Mouse (Mus musculus) ES-Bruce4 (cell line): Measurements from ENCODE around the gene Atg4a-ps. TPM values are rescaled to one million over a fixed set of nuclear protein-coding genes. Genes with fewer than 3 reads are reported as not detected.

Source experiments
- H3K27ac ChIP-seq: 2 replicates; pipeline ENCODE4 v1.5.1; 2012; ENCODE audit warnings: low read length, inconsistent platforms; ENCODE audit not compliant: insufficient read depth
- H3K27me3 ChIP-seq: 2 replicates; pipeline ENCODE4 v1.6.1; 2012; ENCODE audit warnings: mild to moderate bottlenecking, low read length, inconsistent platforms; ENCODE audit not compliant: control insufficient read depth, poor library complexity, insufficient read depth, severe bottlenecking
- H3K36me3 ChIP-seq: 2 replicates; pipeline ENCODE4 v1.6.1; 2012; ENCODE audit warnings: inconsistent platforms, mild to moderate bottlenecking, low read length, moderate library complexity; ENCODE audit not compliant: control insufficient read depth, poor library complexity, insufficient read depth, severe bottlenecking
- H3K4me1 ChIP-seq: one replicate; pipeline ENCODE4 v1.8.1; 2011; ENCODE audit warnings: low read length; ENCODE audit not compliant: control insufficient read depth, insufficient read depth
- H3K4me3 ChIP-seq: 2 replicates; pipeline ENCODE4 v1.5.1; 2011; ENCODE audit warnings: low read depth, mild to moderate bottlenecking, low read length
- H3K9ac ChIP-seq: 2 replicates; pipeline ENCODE4 v1.6.1; 2012; ENCODE audit warnings: low read depth, mild to moderate bottlenecking, inconsistent platforms; ENCODE audit not compliant: poor library complexity, severe bottlenecking
- H3K9me3 ChIP-seq: replicated peaks from 2 replicates; pipeline ENCODE4 v1.6.1; 2012; ENCODE audit warnings: mild to moderate bottlenecking, low read length, inconsistent platforms; ENCODE audit not compliant: control insufficient read depth, poor library complexity, insufficient read depth, severe bottlenecking
- CTCF ChIP-seq: IDR thresholded peaks from one replicate; pipeline ENCODE4 v1.8.1; 2011; ENCODE audit warnings: low read depth, low read length
- EP300 ChIP-seq: IDR thresholded peaks from 2 replicates; pipeline ENCODE4 v1.6.1; 2011; ENCODE audit warnings: low read depth, low read length; ENCODE audit not compliant: insufficient read depth
- POLR2A ChIP-seq: IDR thresholded peaks from one replicate; pipeline ENCODE4 v1.8.1; 2011; ENCODE audit warnings: low read length; ENCODE audit not compliant: insufficient read depth
- polyA plus RNA-seq: library from polyadenylated mRNA; stranded (reverse); fragments of >200 nt; gene quantifications from 2 replicates; pipeline ENCODE4 v1.2.4, GENCODE M21; 2011; ENCODE audit warnings: low read depth; ENCODE audit not compliant: missing spikeins, insufficient read depth, insufficient read length

The Atg4a-ps gene
- polyA plus RNA-seq, 1 experiment: 1.2 TPM

DNA sequence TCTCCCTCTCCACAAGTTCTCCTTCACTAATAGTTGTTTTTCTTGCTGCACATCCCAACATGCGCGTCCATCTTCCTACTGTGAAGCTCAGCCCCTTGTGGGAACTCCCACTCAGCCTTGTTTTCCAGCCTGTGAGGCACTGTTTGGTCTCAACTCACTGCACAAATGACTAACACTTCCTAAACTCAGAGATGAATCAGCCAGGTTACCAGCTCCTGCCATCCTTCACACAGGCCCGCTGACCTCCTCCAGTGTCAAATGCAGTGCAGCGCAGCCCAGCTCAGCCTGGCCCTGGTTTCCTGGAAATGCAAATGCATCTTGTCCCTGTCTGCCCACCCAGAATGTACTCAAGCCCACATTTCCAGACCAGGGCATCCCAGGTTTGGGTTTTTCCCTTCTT lies 36.6 kb upstream of the Atg4a-ps start:
- H3K9ac ChIP-seq: no peak overlapping the region
- H3K9me3 ChIP-seq: peaks cover 7% of the 10 kb centered on the region
- TF ChIP-seq EP300 (0 out of 2 replicates have a peak, but pooled peaks have one; percentile 26), CTCF (no peak)
- H3K4me1 ChIP-seq: peaks cover 9% of the 10 kb centered on the region
- H3K36me3 ChIP-seq: no peaks in the 10 kb centered on the region
- H3K27me3 ChIP-seq: no peaks in the 10 kb centered on the region
- H3K27ac ChIP-seq: peak overlapping the region; percentile 21; the same call in 1 of the 2 replicates
- no peak overlapping the region for H3K4me3 ChIP-seq

GRCm38 (mm10) chr3:103678811-103679210 lies 32.9 kb upstream of the Atg4a-ps start:
- Histone ChIP-seq H3K27me3 (no peaks in the 10 kb centered on the region), H3K9me3 (peaks cover 7% of the 10 kb centered on the region), H3K4me1 (peaks cover 6% of the 10 kb centered on the region), H3K36me3 (no peaks in the 10 kb centered on the region), H3K9ac (no peak overlapping the region), H3K4me3 (no peak overlapping the region), H3K27ac (no peak overlapping the region)
- TF ChIP-seq CTCF: no peak
- no peak for TF ChIP-seq EP300
- no peak for TF ChIP-seq POLR2A

- no peaks in the 10 kb centered on the region for H3K4me1 ChIP-seq
- TF ChIP-seq CTCF (no peak), POLR2A (no peak), EP300 (no peak)
- no peaks in the 10 kb centered on the region for H3K27me3 ChIP-seq
- H3K9me3 ChIP-seq: no peaks in the 10 kb centered on the region
- no peak overlapping the region for H3K9ac ChIP-seq
- H3K4me3 ChIP-seq: no peak overlapping the region
- no peaks in the 10 kb centered on the region for H3K36me3 ChIP-seq
- H3K27ac ChIP-seq: no peak overlapping the region
Observed at GRCm38 (mm10) chr3:103672716-103673115, 26.8 kb upstream of the Atg4a-ps start.

DNA sequence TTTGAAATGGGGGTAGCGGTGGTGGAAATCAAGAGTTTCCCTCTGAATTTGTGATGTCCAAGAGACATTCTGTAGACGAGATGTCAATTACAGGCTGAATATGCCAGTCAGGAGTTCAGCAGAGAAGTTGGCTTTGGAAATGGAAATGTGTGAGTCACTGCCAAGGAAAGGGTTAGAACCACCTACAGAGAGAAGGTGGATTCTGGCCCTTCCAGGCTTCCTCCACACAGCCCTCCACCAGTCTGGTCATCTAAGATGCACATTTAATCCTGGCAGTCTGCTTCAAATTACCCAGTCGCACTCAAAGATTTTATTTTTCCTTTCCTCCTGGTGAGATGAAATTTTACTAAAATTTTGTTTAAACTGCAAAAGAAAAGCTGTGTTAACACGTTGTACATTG lies 26.2 kb upstream of the Atg4a-ps start:
- Histone ChIP-seq H3K9me3 (no peaks in the 10 kb centered on the region), H3K4me3 (no peak overlapping the region), H3K27ac (no peak overlapping the region), H3K36me3 (no peaks in the 10 kb centered on the region), H3K9ac (no peak overlapping the region), H3K27me3 (no peaks in the 10 kb centered on the region), H3K4me1 (no peaks in the 10 kb centered on the region)
- TF ChIP-seq EP300: no peak
- no peak for TF ChIP-seq POLR2A
- TF ChIP-seq CTCF: no peak

DNA sequence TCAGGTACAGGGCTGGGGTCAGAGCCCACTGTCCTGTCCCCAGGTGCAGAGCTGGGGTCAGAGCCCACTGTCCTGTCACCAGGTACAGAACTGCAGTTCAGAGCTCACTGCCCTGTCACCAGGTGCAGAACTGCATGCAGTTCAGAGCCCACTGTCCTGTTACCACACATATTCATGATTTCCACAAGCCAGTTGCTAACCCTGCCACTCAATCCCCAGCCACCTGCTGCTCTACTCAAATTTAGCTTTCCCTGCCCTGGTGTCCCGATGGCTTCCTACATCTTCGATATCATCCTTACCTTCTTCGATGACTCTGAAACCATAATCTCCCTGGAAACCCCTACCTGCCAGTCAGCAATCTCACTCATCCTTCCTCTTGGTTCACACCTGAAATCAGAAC lies 17.5 kb upstream of the Atg4a-ps start:
- H3K4me1 ChIP-seq: no peaks in the 10 kb centered on the region
- no peaks in the 10 kb centered on the region for H3K9me3 ChIP-seq
- H3K36me3 ChIP-seq: no peaks in the 10 kb centered on the region
- no peak for TF ChIP-seq CTCF
- TF ChIP-seq POLR2A: no peak
- no peak for TF ChIP-seq EP300
- no peaks in the 10 kb centered on the region for H3K27me3 ChIP-seq
- H3K9ac ChIP-seq: no peak overlapping the region
- H3K4me3 ChIP-seq: no peak overlapping the region
- no peak overlapping the region for H3K27ac ChIP-seq

DNA sequence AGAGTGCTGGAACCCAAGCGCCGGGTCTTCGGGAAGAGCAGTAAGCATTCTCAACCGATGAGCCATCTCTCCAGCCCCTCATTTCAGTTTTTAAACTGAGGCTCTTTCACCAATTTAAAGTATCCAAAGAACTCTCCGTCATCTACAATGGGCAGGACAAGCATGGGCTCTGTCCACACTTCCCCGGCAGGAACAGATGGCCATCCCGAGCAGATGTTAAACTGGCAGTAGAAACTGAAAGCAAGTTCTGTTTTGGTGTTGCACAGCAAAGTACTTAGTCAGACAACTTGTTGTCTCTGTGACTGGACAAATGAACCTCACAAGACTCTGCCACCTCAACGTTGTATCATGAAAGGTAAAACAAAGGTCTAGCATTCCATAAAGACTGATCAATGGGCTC lies 15.8 kb upstream of the Atg4a-ps start:
- Histone ChIP-seq H3K4me3 (no peak overlapping the region), H3K4me1 (no peaks in the 10 kb centered on the region), H3K9me3 (no peaks in the 10 kb centered on the region), H3K27me3 (no peaks in the 10 kb centered on the region), H3K36me3 (no peaks in the 10 kb centered on the region), H3K27ac (no peak overlapping the region), H3K9ac (no peak overlapping the region)
- TF ChIP-seq CTCF: no peak
- no peak for TF ChIP-seq POLR2A
- no peak for TF ChIP-seq EP300
